Mouse (Mus musculus) G1E (cell line): ENCODE measurements around the gene Stxbp3. TPM values are rescaled to one million over a fixed set of nuclear protein-coding genes. Genes with fewer than 3 reads are reported as not detected.

Experiments
- ATAC-seq: 2 replicates; pipeline ENCODE4 v1.8.0; 2016; ENCODE audit warnings: mild to moderate bottlenecking; ENCODE audit not compliant: insufficient number of reproducible peaks, poor library complexity, low FRiP score, severe bottlenecking; ENCODE audit errors: extremely low read depth
- DNase-seq: peaks from one replicate; pipeline ENCODE4 v3.0.0; 2012; ENCODE audit warnings: low spot score
- H3K27me3 ChIP-seq: 2 replicates; pipeline ENCODE4 v1.6.1; 2012; ENCODE audit warnings: mild to moderate bottlenecking, low read length, inconsistent platforms; ENCODE audit not compliant: insufficient read depth
- H3K36me3 ChIP-seq: replicated peaks from 2 replicates; pipeline ENCODE3; 2012; ENCODE audit warnings: mild to moderate bottlenecking, inconsistent platforms
- H3K4me1 ChIP-seq: 2 replicates; pipeline ENCODE4 v1.6.1; 2012; ENCODE audit warnings: low read depth, low read length, inconsistent platforms, mixed read lengths; ENCODE audit not compliant: insufficient read depth
- H3K4me3 ChIP-seq: 2 replicates; pipeline ENCODE4 v1.5.1; 2012; ENCODE audit warnings: low read depth, mild to moderate bottlenecking, inconsistent platforms, low read length, moderate library complexity, mixed read lengths
- H3K9me3 ChIP-seq: replicated peaks from 2 replicates; pipeline ENCODE4 v1.6.1; 2012; ENCODE audit warnings: inconsistent platforms
- CTCF ChIP-seq: IDR thresholded peaks from 2 replicates; pipeline ENCODE4 v1.5.1; 2012; ENCODE audit warnings: low read depth, low read length, inconsistent platforms, mixed read lengths
- GATA1 ChIP-seq: IDR thresholded peaks from 2 replicates; pipeline ENCODE4 v1.6.1; 2012; ENCODE audit warnings: borderline replicate concordance, low read length, inconsistent platforms, mixed read lengths
- GATA2 ChIP-seq: IDR thresholded peaks from 2 replicates; pipeline ENCODE4 v1.6.1; 2012; ENCODE audit warnings: low read depth, low read length, inconsistent platforms, borderline replicate concordance
- POLR2AphosphoS5 ChIP-seq: IDR thresholded peaks from 2 replicates; pipeline ENCODE4 v1.6.1; 2012; ENCODE audit warnings: low read depth, low read length, inconsistent platforms; ENCODE audit not compliant: insufficient replicate concordance
- TAL1 ChIP-seq: conservative IDR thresholded peaks from 2 replicates; pipeline ENCODE4 v1.6.1; 2012; ENCODE audit warnings: low read depth, low read length, inconsistent platforms, mixed read lengths
- polyA plus RNA-seq: library from polyadenylated mRNA; stranded (reverse); fragments of >175 nt; gene quantifications from 2 replicates; pipeline ENCODE4 v1.2.3, GENCODE M21; 2012
- total RNA-seq, 2 experiments: library from RNA; stranded (forward) in 1 of 2; stranded (reverse) in 1 of 2; fragments of 200-1000 nt in 1 of 2; fragments of >200 nt in 1 of 2; fragmentation: Nextera tagmentation in 1 of 2; gene quantifications; 2 replicates each; pipeline ENCODE4 v1.2.3; 2014 to 2017

Gene Stxbp3
- total and polyA plus RNA-seq, 3 experiments = 9.4 to 35.6 (median 27.9) TPM

DNA sequence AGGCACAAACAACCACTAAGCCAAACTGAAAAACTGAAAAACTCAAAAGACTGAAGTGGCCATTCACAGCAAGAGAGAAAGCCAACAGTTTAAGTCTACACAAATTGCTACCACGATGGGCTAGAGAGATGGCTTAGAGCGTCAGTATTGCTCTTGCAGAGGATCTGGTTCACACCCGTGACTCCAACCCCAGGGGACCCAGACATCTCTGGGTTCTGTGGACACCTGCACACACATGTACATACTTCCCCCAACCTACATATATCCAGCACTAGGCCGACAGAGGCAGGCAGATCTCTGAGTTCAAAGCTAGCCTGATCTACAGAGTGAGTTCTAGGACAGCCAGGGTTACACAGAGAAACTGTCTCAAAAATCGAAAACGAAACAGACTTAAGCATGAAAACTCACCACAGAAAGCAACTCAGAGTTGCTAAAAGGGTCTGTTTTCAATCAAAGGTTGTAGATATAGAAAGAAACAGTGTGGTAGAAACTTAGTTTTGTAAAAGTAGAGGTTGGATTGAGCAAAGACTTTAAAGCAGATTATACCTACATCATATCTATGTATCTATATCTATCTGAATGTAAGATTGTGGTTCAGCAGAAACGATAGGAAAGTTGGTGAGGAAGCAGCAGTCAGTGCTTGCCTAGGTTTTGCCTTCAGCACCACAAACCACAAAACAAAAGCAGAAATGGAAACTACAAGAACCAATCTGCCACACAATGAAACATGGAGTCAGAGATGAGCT is 44.6 kb downstream of the Stxbp3 start:
- Histone ChIP-seq H3K27me3 (no peaks in the 10 kb centered on the region), H3K4me3 (no peak overlapping the region), H3K9me3 (no peaks in the 10 kb centered on the region), H3K4me1 (no peaks in the 10 kb centered on the region), H3K36me3 (peaks cover 64% of the 10 kb centered on the region)
- no peak for ATAC-seq
- TF ChIP-seq TAL1 = no peak
- no peak for TF ChIP-seq GATA2
- TF ChIP-seq CTCF = no peak
- TF ChIP-seq GATA1 = no peak
- TF ChIP-seq POLR2AphosphoS5 = no peak
- DNase-seq = no peak

DNA sequence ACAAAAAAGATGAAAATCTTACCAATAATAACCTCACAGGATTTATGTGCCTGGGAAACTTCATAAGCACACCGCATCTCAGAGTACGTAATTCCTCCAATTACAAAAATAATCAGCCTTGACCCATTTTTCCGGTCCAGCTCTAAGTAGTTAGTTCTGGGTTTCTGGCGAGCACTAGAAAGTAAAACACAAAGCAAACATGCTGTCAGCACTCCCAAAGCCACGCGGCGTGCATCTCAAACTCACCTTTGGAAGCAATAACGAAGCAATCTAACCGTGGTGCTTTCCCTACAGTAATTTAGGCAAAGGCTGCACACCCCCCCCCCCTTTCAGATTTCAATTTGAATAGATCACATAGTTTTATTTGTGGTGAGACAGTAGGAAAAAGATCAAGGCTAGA is 45.5 kb downstream of the Stxbp3 start:
- Histone ChIP-seq H3K27me3 (no peaks in the 10 kb centered on the region), H3K9me3 (no peaks in the 10 kb centered on the region), H3K36me3 (peaks cover 55% of the 10 kb centered on the region), H3K4me3 (no peak overlapping the region), H3K4me1 (no peaks in the 10 kb centered on the region)
- no peak for ATAC-seq
- TF ChIP-seq POLR2AphosphoS5 (no peak), GATA2 (no peak), CTCF (no peak), TAL1 (no peak), GATA1 (no peak)
- no peak for DNase-seq

DNA sequence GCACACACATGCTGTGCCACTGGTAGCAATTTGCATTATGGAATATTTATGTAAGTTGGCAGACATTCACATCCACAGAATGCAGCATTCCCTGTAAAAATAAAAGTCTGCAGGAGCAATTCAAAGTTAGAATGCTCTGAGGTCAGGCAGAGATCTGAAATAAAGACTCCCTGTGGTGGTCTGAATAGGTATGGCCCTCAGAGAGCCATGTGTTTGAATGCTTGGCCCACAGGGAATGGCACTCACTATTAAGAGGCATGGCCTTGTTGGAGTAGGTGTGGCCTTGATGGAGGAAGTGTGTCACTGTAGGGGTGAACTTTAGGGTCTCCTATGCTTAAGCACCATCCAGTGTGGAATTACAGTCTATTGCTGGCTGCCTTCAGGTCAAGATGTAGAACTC is 47.9 kb downstream of the Stxbp3 start:
- no peaks in the 10 kb centered on the region for H3K4me1 ChIP-seq
- DNase-seq (no peak), ATAC-seq (no peak)
- H3K27me3 ChIP-seq = no peaks in the 10 kb centered on the region
- no peaks in the 10 kb centered on the region for H3K9me3 ChIP-seq
- no peak for TF ChIP-seq TAL1
- H3K36me3 ChIP-seq = peaks cover 38% of the 10 kb centered on the region
- H3K4me3 ChIP-seq = no peak overlapping the region

DNA sequence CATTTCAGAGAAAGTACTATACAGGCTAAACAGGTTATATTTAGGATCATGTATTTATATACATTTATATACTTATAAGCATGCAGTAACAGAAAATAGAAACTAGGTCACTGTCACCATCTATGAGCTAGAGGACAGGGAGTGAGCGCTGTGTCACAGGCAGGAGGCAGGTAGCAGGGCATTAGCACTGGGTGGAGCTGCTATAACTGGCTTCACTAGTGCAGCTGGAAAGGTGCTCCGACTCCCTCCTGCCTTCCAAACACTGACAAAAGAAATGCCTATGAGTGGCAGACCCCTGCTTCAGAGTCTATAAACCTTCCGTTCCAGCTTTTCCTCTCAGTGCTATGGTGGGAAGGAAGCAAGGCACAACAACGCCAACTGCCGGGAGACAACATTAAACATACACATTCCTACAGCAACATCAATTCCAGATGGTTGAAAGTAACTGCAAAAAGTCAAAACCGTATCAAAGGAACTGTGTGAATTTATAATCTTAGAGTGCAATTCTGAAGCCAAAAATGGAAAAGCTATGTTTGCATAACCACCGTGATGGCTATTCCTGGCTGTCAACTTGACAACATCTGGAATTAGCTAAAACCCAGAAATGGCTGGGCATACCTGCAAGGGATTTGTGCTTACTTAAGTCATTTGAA is 49.1 kb downstream of the Stxbp3 start:
- DNase-seq = no peak
- ATAC-seq = no peak
- TF ChIP-seq TAL1 (no peak), GATA2 (no peak), POLR2AphosphoS5 (no peak), GATA1 (no peak)
- H3K4me3 ChIP-seq = no peak overlapping the region
- H3K27me3 ChIP-seq = no peaks in the 10 kb centered on the region
- no peaks in the 10 kb centered on the region for H3K4me1 ChIP-seq
- no peaks in the 10 kb centered on the region for H3K9me3 ChIP-seq
- H3K36me3 ChIP-seq = peaks cover 31% of the 10 kb centered on the region

DNA sequence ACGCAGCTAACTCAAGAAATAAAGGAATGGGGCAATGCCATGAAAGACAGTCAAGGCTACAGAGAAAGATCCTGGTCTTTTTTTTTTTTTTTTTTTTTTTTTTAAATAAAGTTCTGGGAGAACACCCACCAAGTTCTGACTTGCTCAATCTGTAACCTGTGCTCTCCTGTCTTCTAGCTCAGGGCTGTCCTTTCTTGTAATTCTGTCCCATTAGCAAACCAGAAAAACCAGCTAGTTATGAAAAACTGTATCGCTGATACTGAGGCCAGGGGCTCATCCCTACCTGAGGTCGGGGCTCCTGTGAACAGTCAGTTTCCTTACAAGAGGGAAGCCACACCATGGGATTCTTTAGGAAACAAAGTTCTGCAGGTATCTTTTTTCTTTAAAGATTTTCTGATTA is 49.8 kb downstream of the Stxbp3 start:
- DNase-seq (no peak), ATAC-seq (no peak)
- Histone ChIP-seq H3K27me3 (no peaks in the 10 kb centered on the region), H3K4me3 (no peak overlapping the region), H3K36me3 (peaks cover 25% of the 10 kb centered on the region), H3K4me1 (no peaks in the 10 kb centered on the region), H3K9me3 (no peaks in the 10 kb centered on the region)
- TF ChIP-seq CTCF (no peak), TAL1 (no peak), GATA1 (no peak), POLR2AphosphoS5 (no peak), GATA2 (no peak)

DNA sequence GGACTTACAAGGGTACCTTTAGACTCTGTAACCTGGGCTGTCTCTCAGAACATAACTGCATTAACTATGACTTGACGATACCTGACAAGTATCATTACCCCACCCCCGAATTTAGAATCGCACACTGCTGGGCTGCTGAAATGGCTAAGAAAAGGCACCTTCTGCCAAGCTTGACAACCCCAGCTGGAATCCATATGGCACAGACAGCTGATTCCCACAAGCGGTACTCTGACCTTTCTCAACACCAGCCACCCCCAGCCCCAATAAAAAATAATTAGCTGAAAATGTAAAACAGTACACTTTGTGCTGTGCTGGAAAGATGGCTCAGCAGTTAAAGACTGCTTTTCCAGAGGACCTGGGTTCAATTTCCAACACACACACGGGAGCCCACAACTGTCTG is 51.0 kb downstream of the Stxbp3 start:
- DNase-seq = no peak
- Histone ChIP-seq H3K4me3 (no peak overlapping the region), H3K9me3 (no peaks in the 10 kb centered on the region; the same call in 1 of the 2 replicates), H3K27me3 (no peaks in the 10 kb centered on the region), H3K4me1 (no peaks in the 10 kb centered on the region), H3K36me3 (peaks cover 18% of the 10 kb centered on the region)
- ATAC-seq = no peak
- TF ChIP-seq GATA2 (no peak), CTCF (no peak), POLR2AphosphoS5 (no peak), TAL1 (no peak), GATA1 (no peak)
